Mouse (Mus musculus) megakaryocyte, embryonic 14.5 days (primary cell): Measurements from ENCODE around the gene Il27.

Experiments used
- FLI1 ChIP-seq: IDR thresholded peaks from 2 replicates; pipeline ENCODE4 v1.6.1; 2012; ENCODE audit warnings: low read length, inconsistent platforms, mixed read lengths
- GATA1 ChIP-seq: IDR thresholded peaks from 3 replicates; pipeline ENCODE4 v1.6.1; 2012; ENCODE audit warnings: mixed read lengths, low read length, inconsistent platforms, borderline replicate concordance

DNA sequence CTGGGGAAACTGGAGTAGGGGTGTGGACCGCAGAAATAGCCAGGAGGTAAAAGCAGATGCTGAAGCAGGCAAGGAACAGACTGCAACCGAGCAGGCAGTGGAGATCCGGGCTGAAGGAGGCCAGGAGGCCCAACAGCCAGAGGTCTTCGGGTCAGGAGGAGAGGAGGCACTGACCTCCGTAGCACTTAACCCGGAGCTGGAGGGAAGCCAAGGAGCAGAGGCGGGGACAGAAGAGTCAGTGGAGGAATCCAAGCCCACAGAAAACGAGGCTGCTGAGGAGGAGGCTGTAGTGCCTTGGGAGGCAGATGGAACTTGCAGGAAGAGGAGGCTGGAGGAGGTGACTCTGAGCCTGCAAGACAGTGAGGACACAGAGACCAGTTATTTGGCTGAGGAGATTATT is 7.9 kb downstream of the Il27 start:
- TF ChIP-seq GATA1 (no peak), FLI1 (no peak)
